Mouse (Mus musculus): ENCODE measurements at regions not wholly inside any gene's neighbourhood (a gene's known extent, or its start where the extent isn't known, plus 50 kb on each side); places are given as distances from the start of the nearest gene placed in this dataset.

- DNase-seq, result no peak
Observed at GRCm38 (mm10) chr7:125036098-125036991, 408.1 kb upstream of the Kdm8 start.

- DNase-seq, result no peak
Observed at GRCm38 (mm10) chr7:125038840-125039239, 405.6 kb upstream of the Kdm8 start.

GRCm38 (mm10) chr7:125055951-125056625 lies 388.4 kb upstream of the Kdm8 start:
- DNase-seq, result no peak

- DNase-seq, result no peak
Observed at GRCm38 (mm10) chr7:125102464-125102863, 342.0 kb upstream of the Kdm8 start.

GRCm38 (mm10) chr7:125104011-125104410 lies 340.5 kb upstream of the Kdm8 start:
- DNase-seq, result no peak

GRCm38 (mm10) chr7:125112820-125113273 lies 331.6 kb upstream of the Kdm8 start:
- DNase-seq, result no peak

- no peak for DNase-seq
Observed at GRCm38 (mm10) chr7:125115322-125115996, 329.0 kb upstream of the Kdm8 start.

GRCm38 (mm10) chr7:125117173-125117572 lies 327.3 kb upstream of the Kdm8 start:
- DNase-seq, result no peak

- DNase-seq, result no peak
Observed at GRCm38 (mm10) chr7:125129187-125129586, 315.3 kb upstream of the Kdm8 start.

GRCm38 (mm10) chr7:125131968-125132367 lies 312.5 kb upstream of the Kdm8 start:
- DNase-seq, result no peak

- DNase-seq, result no peak
Observed at GRCm38 (mm10) chr7:125138607-125139006, 305.9 kb upstream of the Kdm8 start.

- no peak for DNase-seq
Observed at GRCm38 (mm10) chr7:125139196-125139595, 305.3 kb upstream of the Kdm8 start.

- DNase-seq, result no peak
Observed at GRCm38 (mm10) chr7:125140854-125141253, 303.6 kb upstream of the Kdm8 start.

GRCm38 (mm10) chr7:125141864-125142263 lies 302.6 kb upstream of the Kdm8 start:
- no peak for DNase-seq

GRCm38 (mm10) chr7:125146025-125146424 lies 298.5 kb upstream of the Kdm8 start:
- no peak for DNase-seq

GRCm38 (mm10) chr7:125149151-125149550 lies 295.3 kb upstream of the Kdm8 start:
- no peak for DNase-seq

- DNase-seq, result no peak
Observed at GRCm38 (mm10) chr7:125149740-125150139, 294.7 kb upstream of the Kdm8 start.

GRCm38 (mm10) chr7:125152281-125152680 lies 292.2 kb upstream of the Kdm8 start:
- DNase-seq, result no peak

GRCm38 (mm10) chr7:125155291-125155690 lies 289.2 kb upstream of the Kdm8 start:
- no peak for DNase-seq

- no peak for DNase-seq
Observed at GRCm38 (mm10) chr7:125166881-125167351, 277.6 kb upstream of the Kdm8 start.

- DNase-seq, result no peak
Observed at GRCm38 (mm10) chr7:125167666-125168065, 276.8 kb upstream of the Kdm8 start.

- peak; percentile 14 for DNase-seq
Observed at GRCm38 (mm10) chr7:125181548-125181947, 262.9 kb upstream of the Kdm8 start.

GRCm38 (mm10) chr7:125182266-125182665 lies 262.2 kb upstream of the Kdm8 start:
- no peak for DNase-seq

All from thymus, postnatal 4 days (tissue).